Mouse (Mus musculus) urinary bladder, postnatal 4 days (tissue): Measurements from ENCODE around the gene Car2.
A peak's percentile ranks its signal among the peaks of the same experiment; 100 is the strongest.

Source experiments
- DNase-seq, 2 experiments: peaks; one replicate each; pipeline ENCODE4 v3.0.0; 2021 to 2022; ENCODE audit warnings: low spot score in 2 of 2

Gene Car2

GRCm38 (mm10) chr3:14886102-14887098 lies at the start of gene Car2:
Gene Car2, plus strand, starts transcription at chr3:14886273.
- peak; percentile 40 to 69 for DNase-seq

GRCm38 (mm10) chr3:14838936-14839335 lies 47.1 kb upstream of the Car2 start:
- no peak for DNase-seq

- DNase-seq, result no peak
These were observed 46.5 kb upstream of the Car2 start for GRCm38 (mm10) chr3:14839466-14840118.

GRCm38 (mm10) chr3:14848587-14849254 lies 37.4 kb upstream of the Car2 start:
- no peak for DNase-seq

GRCm38 (mm10) chr3:14853966-14854365 lies 32.1 kb upstream of the Car2 start:
- DNase-seq, result no peak

GRCm38 (mm10) chr3:14854446-14854845 lies 31.6 kb upstream of the Car2 start:
- no peak for DNase-seq

GRCm38 (mm10) chr3:14857874-14858273 lies 28.2 kb upstream of the Car2 start:
- DNase-seq, result no peak

- DNase-seq, result no peak
These were observed 25.8 kb upstream of the Car2 start for GRCm38 (mm10) chr3:14860291-14860690.

- no peak for DNase-seq
These were observed 24.9 kb upstream of the Car2 start for GRCm38 (mm10) chr3:14861165-14861564.

- no peak for DNase-seq
These were observed 24.3 kb upstream of the Car2 start for GRCm38 (mm10) chr3:14861787-14862186.

- DNase-seq, result no peak
These were observed 23.4 kb upstream of the Car2 start for GRCm38 (mm10) chr3:14862654-14863021.

- DNase-seq, result no peak
These were observed 22.9 kb upstream of the Car2 start, which contains the start of gene Car3 for GRCm38 (mm10) chr3:14863022-14863711. Gene Car3, plus strand, starts transcription at chr3:14863512.

GRCm38 (mm10) chr3:14863922-14864321 lies 22.2 kb upstream of the Car2 start:
- DNase-seq, result no peak

GRCm38 (mm10) chr3:14865941-14866340 lies 20.1 kb upstream of the Car2 start:
- no peak for DNase-seq

GRCm38 (mm10) chr3:14869779-14870178 lies 16.3 kb upstream of the Car2 start:
- DNase-seq, result peak; percentile 29 to 67

GRCm38 (mm10) chr3:14870528-14870927 lies 15.5 kb upstream of the Car2 start:
- no peak for DNase-seq

- DNase-seq, result no peak
These were observed 14.7 kb upstream of the Car2 start for GRCm38 (mm10) chr3:14871386-14871785.

- DNase-seq, result no peak
These were observed 11.6 kb upstream of the Car2 start for GRCm38 (mm10) chr3:14874402-14875040.

- no peak for DNase-seq
These were observed 9.7 kb upstream of the Car2 start for GRCm38 (mm10) chr3:14876325-14876918.

- no peak for DNase-seq
These were observed 8.7 kb upstream of the Car2 start for GRCm38 (mm10) chr3:14877251-14877909.
